Mouse (Mus musculus) cerebellum, adult (tissue): ENCODE results near the gene Lrrc42.

Experiments
- ATAC-seq: cut with Nextera tagmentation; 2 replicates; pipeline ENCODE4 v1.9.2; 2017; ENCODE audit warnings: mild to moderate bottlenecking, moderate library complexity, mixed read lengths; ENCODE audit not compliant: insufficient number of reproducible peaks, low FRiP score, low TSS enrichment

Gene Lrrc42

DNA sequence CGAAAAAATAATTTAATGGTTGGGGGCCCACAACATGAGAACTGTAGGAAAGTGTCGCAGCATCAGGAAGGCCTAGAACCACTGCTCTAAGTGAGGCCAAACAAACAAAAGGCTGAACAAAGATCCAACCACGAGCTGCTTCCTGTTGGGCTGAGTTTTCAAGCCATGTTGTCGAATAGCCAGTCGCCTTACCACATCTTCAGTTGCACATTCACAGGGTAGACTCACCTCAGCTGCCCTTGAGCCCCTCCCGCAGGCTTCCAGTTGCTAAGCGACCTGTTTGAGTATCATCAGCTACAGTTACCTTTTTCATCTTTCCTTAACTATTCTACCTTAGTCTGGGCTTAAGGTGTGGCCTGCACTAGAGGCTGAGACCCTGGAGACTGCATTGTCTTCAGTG is 50.3 kb downstream of the Lrrc42 start:
- ATAC-seq = no peak

DNA sequence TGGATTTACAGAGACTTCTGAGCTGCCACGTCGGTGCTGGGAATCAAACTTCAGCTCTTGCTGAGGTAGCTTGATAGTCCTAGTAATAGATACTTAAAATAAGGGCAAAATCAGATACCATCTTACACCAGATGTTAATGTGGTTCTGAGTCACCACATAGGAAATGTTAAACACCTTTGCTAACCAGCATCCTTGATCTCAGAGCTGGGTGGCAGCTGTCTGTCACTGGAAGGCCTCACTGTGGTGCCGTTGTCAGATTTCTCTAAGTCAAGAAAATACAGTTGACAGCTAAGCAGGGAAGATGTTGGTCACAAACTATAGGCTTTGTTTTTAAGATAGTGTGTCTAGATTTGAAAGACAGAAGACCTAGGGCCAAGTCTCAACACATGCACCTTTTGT is 51.6 kb downstream of the Lrrc42 start:
- no peak for ATAC-seq

GRCm38 (mm10) chr4:107198072-107198471 is 55.3 kb downstream of the Lrrc42 start:
- no peak for ATAC-seq

DNA sequence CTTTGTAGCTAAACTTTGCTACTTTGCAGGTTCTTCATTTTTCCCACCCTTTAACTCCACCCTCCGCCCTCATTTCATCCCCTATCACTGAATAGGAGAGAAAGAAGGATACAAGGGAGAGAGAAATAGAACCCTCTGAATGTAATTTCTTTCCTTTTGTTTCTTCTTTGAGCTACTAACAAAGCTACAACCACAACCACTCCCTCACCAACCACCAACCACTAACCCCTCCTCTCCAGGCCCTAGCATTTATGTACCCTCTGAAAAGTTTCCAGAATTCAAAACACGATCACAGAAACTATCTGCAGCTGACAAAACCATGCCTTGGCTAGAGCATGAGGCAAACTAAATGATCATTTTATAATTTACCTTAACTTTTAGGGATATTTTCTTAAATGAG is 56.9 kb downstream of the Lrrc42 start:
- no peak for ATAC-seq

DNA sequence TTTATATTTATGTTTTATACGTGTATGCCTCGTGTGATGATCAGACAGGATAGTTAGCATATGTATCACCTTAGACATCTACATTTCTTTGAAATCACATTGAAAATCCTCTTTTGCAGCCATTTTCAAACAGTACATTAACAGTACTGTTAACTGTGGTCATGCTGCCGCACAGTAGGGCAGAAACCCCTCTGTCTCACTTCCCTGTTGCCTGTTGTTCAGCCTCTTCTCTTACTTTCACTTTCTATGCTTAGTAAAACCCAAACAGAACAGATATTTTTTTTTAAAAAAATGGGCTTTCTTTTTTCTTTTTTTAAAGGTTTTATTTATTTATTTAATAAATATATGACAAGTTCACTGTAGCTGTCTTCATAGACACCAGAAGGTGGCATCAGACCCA is 59.5 kb downstream of the Lrrc42 start:
- ATAC-seq = no peak

DNA sequence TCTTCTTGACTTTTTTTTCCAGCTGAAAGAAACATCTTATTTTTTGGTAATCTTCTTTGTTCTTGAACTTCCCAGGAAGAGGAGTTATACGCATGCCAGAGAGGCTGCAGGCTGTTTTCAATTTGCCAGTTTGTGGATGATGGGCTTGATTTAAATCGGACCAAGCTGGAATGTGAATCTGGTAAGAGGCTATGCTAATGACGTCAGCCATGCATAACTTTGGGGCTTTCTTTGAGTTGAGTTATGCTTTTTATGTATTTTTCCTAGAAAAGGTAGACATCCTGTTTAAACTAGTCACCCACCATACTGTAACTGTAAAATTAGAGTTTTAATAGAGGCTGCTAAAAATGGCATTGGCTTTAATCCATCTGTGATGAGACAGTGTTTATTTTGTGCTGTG is 67.6 kb downstream of the Lrrc42 start:
- no peak for ATAC-seq
